Mouse (Mus musculus) liver, adult 2 months (tissue): Measurements from ENCODE around the gene Cenpc1.

Source experiments
- CTCF ChIP-seq: fragments of 200-500 bp; IDR thresholded peaks from 2 replicates; pipeline ENCODE4 v1.5.1; 2011; ENCODE audit warnings: low read depth, low read length, control low read depth
- POLR2A ChIP-seq: fragments of 200-500 bp; IDR thresholded peaks from 2 replicates; pipeline ENCODE4 v1.6.1; 2011; ENCODE audit warnings: low read length, control low read depth; ENCODE audit not compliant: insufficient read depth; ENCODE audit errors: extremely low read depth

GRCm38 (mm10) chr5:86068451-86068850 lies 3.1 kb upstream of the Cenpc1 start:
- TF ChIP-seq CTCF (no peak), POLR2A (no peak)
